Mouse (Mus musculus): ENCODE results near the gene Fry. TPM values are rescaled to one million over a fixed set of nuclear protein-coding genes. Genes with fewer than 3 reads are reported as not detected.

Fry gene
- total and polyA plus RNA-seq, 2 experiments from 2014 or later = 62.6 to 129 TPM

GRCm38 (mm10) chr5:150514027-150514426 lies 395.6 kb downstream of the Fry start:
- WGBS = 90% methylated on average over 1 of the region's 1 CpGs
- ATAC-seq (ENCODE audit: low FRiP score) = no peak
- TF ChIP-seq CTCF (IDR thresholded peaks at IDR 0.05) = no peak

GRCm38 (mm10) chr5:150518064-150518463 lies 399.6 kb downstream of the Fry start, which contains the start of gene Zar1l:
Gene Zar1l, minus strand, starts transcription at chr5:150518164.
- 66% methylated on average over 4 of the region's 4 CpGs for WGBS
- H3K27me3 ChIP-seq (ENCODE audit: insufficient read depth, low read length) = no peaks in the 10 kb centered on the region
- ATAC-seq (ENCODE audit: low FRiP score) (no peak), DNase-seq (ENCODE audit: low spot score) (no peak)
- no peaks in the 10 kb centered on the region for H3K4me1 ChIP-seq (ENCODE audit: insufficient read depth, low read length)
- H3K4me3 ChIP-seq (ENCODE audit: low read depth, low read length) = no peak within 1 kb of the TSS
- TF ChIP-seq CTCF (IDR thresholded peaks at IDR 0.05) = no peak
- H3K9me3 ChIP-seq (ENCODE audit: low read length) = no peaks in the 10 kb centered on the region
- H3K36me3 ChIP-seq (ENCODE audit: insufficient read depth, low read length) = no peaks in the 10 kb centered on the region
- no peak within 1 kb of the TSS for H3K9ac ChIP-seq (replicated peaks; ENCODE audit: low read length, poor library complexity, severe bottlenecking)
- H3K27ac ChIP-seq (ENCODE audit: low read depth, low read length) = no peak within 1 kb of the TSS
- H3K4me2 ChIP-seq (ENCODE audit: low read depth, low read length, poor library complexity, severe bottlenecking) = no peak within 1 kb of the TSS

More at GRCm38 (mm10) chr5:150514027-150514426, 395.6 kb downstream of the Fry start:
- Histone ChIP-seq H3K27me3 (ENCODE audit: insufficient read depth, low read length) (no peaks in the 10 kb centered on the region), H3K36me3 (ENCODE audit: insufficient read depth, low read length) (no peaks in the 10 kb centered on the region), H3K9me3 (ENCODE audit: low read length) (no peaks in the 10 kb centered on the region), H3K27ac (ENCODE audit: low read depth, low read length) (no peak overlapping the region), H3K9ac (replicated peaks; ENCODE audit: low read length, poor library complexity, severe bottlenecking) (no peak overlapping the region), H3K4me3 (ENCODE audit: low read depth, low read length) (no peak overlapping the region), H3K4me2 (ENCODE audit: low read depth, low read length, poor library complexity, severe bottlenecking) (no peak overlapping the region), H3K4me1 (ENCODE audit: insufficient read depth, low read length) (no peaks in the 10 kb centered on the region)
- no peak for DNase-seq (ENCODE audit: low spot score)

DNA sequence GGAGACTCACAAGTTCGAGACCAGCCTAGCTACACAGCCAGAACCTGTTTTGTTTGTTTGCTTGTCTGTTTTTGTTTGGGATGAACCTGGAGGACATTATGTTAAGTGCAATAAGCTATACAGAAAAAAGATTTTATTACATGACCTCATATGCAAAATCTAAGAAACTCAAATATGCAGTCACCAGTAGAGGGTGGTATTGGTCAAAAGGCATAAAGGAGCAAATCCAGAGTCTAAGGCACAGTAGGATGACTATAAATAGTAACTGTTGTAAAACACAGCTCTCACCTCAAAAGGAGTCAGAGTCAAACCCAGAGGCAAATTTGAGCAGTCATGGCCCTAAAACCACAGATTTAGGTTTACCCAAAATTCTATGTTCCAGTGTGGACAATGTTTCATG lies 401.1 kb downstream of the Fry start:
- Histone ChIP-seq H3K27me3 (ENCODE audit: insufficient read depth, low read length) (no peaks in the 10 kb centered on the region), H3K4me3 (ENCODE audit: low read depth, low read length) (no peak overlapping the region), H3K27ac (ENCODE audit: low read depth, low read length) (no peak overlapping the region), H3K9ac (replicated peaks; ENCODE audit: low read length, poor library complexity, severe bottlenecking) (no peak overlapping the region), H3K36me3 (ENCODE audit: insufficient read depth, low read length) (no peaks in the 10 kb centered on the region), H3K4me1 (ENCODE audit: insufficient read depth, low read length) (no peaks in the 10 kb centered on the region), H3K9me3 (ENCODE audit: low read length) (no peaks in the 10 kb centered on the region), H3K4me2 (ENCODE audit: low read depth, low read length, poor library complexity, severe bottlenecking) (no peak overlapping the region)
- peak; percentile 51 for TF ChIP-seq CTCF (IDR thresholded peaks at IDR 0.05)
- ATAC-seq (ENCODE audit: low FRiP score) (no peak), DNase-seq (ENCODE audit: low spot score) (no peak)
- 91% methylated on average over 1 of the region's 1 CpGs for WGBS

- DNase-seq (ENCODE audit: low spot score) = peak; percentile 89
- no peak for TF ChIP-seq CTCF (IDR thresholded peaks at IDR 0.05)
- 5% methylated on average over 51 of the region's 63 CpGs for whole genome bisulfite sequencing
- Histone ChIP-seq H3K4me3 (ENCODE audit: low read depth, low read length) (peak within 1 kb of the TSS; percentile 73), H3K9ac (replicated peaks; ENCODE audit: low read length, poor library complexity, severe bottlenecking) (peak within 1 kb of the TSS; percentile 82), H3K36me3 (ENCODE audit: insufficient read depth, low read length) (no peaks in the 10 kb centered on the region), H3K4me2 (ENCODE audit: low read depth, low read length, poor library complexity, severe bottlenecking) (peak within 1 kb of the TSS; percentile 73), H3K27me3 (ENCODE audit: insufficient read depth, low read length) (no peaks in the 10 kb centered on the region), H3K9me3 (ENCODE audit: low read length) (no peaks in the 10 kb centered on the region), H3K4me1 (ENCODE audit: insufficient read depth, low read length) (no peaks in the 10 kb centered on the region), H3K27ac (ENCODE audit: low read depth, low read length) (peak within 1 kb of the TSS; percentile 65)
- ATAC-seq (ENCODE audit: low FRiP score) = peak; percentile 94
Measured at GRCm38 (mm10) chr5:150521937-150522866, 403.8 kb downstream of the Fry start, which contains the start of gene Brca2. Gene Brca2, plus strand, starts transcription at chr5:150522630.

DNA sequence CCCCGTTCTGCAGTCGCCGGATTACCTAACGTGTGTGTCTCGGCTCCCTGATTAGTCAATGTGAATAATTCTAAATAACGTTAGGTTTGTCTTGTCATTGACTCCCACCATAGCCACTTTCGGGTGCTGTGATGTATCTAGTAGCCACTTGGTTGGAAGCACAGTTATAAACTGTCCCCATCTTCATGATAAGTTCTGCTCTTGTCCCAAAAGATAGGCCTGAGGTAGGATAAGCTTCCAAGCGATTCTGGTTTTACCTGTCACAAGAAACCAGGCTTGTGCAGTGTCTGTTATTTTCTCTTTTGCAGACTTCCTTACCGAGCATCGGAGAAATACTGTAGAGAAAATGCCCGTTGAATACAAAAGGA lies 404.4 kb downstream of the Fry start:
- no peaks in the 10 kb centered on the region for H3K36me3 ChIP-seq (ENCODE audit: insufficient read depth, low read length)
- peak overlapping the region; percentile 73 for H3K4me2 ChIP-seq (ENCODE audit: low read depth, low read length, poor library complexity, severe bottlenecking)
- DNase-seq (ENCODE audit: low spot score) = peak; percentile 2
- H3K9ac ChIP-seq (replicated peaks; ENCODE audit: low read length, poor library complexity, severe bottlenecking) = peak overlapping the region; percentile 82
- peak overlapping the region; percentile 65 for H3K27ac ChIP-seq (ENCODE audit: low read depth, low read length)
- H3K27me3 ChIP-seq (ENCODE audit: insufficient read depth, low read length) = no peaks in the 10 kb centered on the region
- H3K4me3 ChIP-seq (ENCODE audit: low read depth, low read length) = peak overlapping the region; percentile 73
- H3K4me1 ChIP-seq (ENCODE audit: insufficient read depth, low read length) = no peaks in the 10 kb centered on the region
- peak; percentile 67 for ATAC-seq (ENCODE audit: low FRiP score)
- no peak for TF ChIP-seq CTCF (IDR thresholded peaks at IDR 0.05)
- WGBS = 12% methylated on average over 11 of the region's 11 CpGs
- H3K9me3 ChIP-seq (ENCODE audit: low read length) = no peaks in the 10 kb centered on the region

DNA sequence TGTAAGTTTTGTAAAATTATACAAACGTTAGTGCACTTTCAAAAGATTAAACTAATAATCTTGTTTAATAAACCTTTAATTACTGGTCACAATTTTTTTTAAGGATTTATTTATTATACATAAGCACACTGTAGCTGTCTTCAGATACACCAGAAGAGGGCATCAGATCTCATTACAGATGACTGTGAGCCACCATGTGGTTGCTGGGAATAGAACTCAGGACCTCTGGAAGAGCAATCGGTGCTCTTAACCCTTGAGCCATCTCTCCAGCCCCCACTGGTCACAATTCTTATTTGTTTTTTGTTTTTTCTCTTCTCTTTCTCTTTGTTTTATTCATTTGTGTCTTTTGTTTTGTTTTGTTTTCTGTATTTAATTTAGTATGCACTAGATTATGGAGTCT lies 406.8 kb downstream of the Fry start:
- no peak overlapping the region for H3K27ac ChIP-seq (ENCODE audit: low read depth, low read length)
- H3K9me3 ChIP-seq (ENCODE audit: low read length) = no peaks in the 10 kb centered on the region
- no peak overlapping the region for H3K4me2 ChIP-seq (ENCODE audit: low read depth, low read length, poor library complexity, severe bottlenecking)
- no peak overlapping the region for H3K9ac ChIP-seq (replicated peaks; ENCODE audit: low read length, poor library complexity, severe bottlenecking)
- TF ChIP-seq CTCF (IDR thresholded peaks at IDR 0.05) = no peak
- DNase-seq (ENCODE audit: low spot score) = no peak
- no peak for ATAC-seq (ENCODE audit: low FRiP score)
- H3K27me3 ChIP-seq (ENCODE audit: insufficient read depth, low read length) = no peaks in the 10 kb centered on the region
- no peaks in the 10 kb centered on the region for H3K36me3 ChIP-seq (ENCODE audit: insufficient read depth, low read length)
- WGBS = 89% methylated on average over 2 of the region's 2 CpGs
- no peak overlapping the region for H3K4me3 ChIP-seq (ENCODE audit: low read depth, low read length)
- no peaks in the 10 kb centered on the region for H3K4me1 ChIP-seq (ENCODE audit: insufficient read depth, low read length)

Measured in midbrain, postnatal 0 days (tissue).